Mouse (Mus musculus): Measurements from ENCODE around the gene Isy1. TPM values are rescaled to one million over a fixed set of nuclear protein-coding genes. Genes with fewer than 3 reads are reported as not detected.

The Isy1 gene
- 10 to 100 TPM; 13.1 to 23.1 (median 18.4) TPM for total RNA-seq (2022)

- peak; percentile 91 to 93 for DNase-seq (ENCODE audit: low spot score in 2 of 2)
Observed at GRCm38 (mm10) chr6:87838551-87839197, at the start of gene Isy1. Gene Isy1, minus strand, starts transcription at chr6:87838798.

GRCm38 (mm10) chr6:87887594-87888233, 49.1 kb upstream of the Isy1 start, which contains the start of gene Copg1:
Gene Copg1, plus strand, starts transcription at chr6:87887814.
- peak; percentile 100 for DNase-seq (ENCODE audit: low spot score in 2 of 2)

- no peak for DNase-seq (ENCODE audit: low spot score in 2 of 2)
Observed at GRCm38 (mm10) chr6:87886721-87887120, 48.1 kb upstream of the Isy1 start.

- no peak for DNase-seq (ENCODE audit: low spot score in 2 of 2)
Observed at GRCm38 (mm10) chr6:87882816-87883215, 44.2 kb upstream of the Isy1 start.

- no peak for DNase-seq (ENCODE audit: low spot score in 2 of 2)
Observed at GRCm38 (mm10) chr6:87882221-87882620, 43.6 kb upstream of the Isy1 start.

- no peak for DNase-seq (ENCODE audit: low spot score in 2 of 2)
Observed at GRCm38 (mm10) chr6:87879628-87880027, 41.0 kb upstream of the Isy1 start.

- no peak for DNase-seq (ENCODE audit: low spot score in 2 of 2)
Observed at GRCm38 (mm10) chr6:87879010-87879409, 40.4 kb upstream of the Isy1 start.

- DNase-seq (ENCODE audit: low spot score in 2 of 2) = peak in 1 of 2 experiments; percentile 39
Observed at GRCm38 (mm10) chr6:87876068-87876643, 37.6 kb upstream of the Isy1 start.

- DNase-seq (ENCODE audit: low spot score in 2 of 2) = no peak
Observed at GRCm38 (mm10) chr6:87875562-87875961, 37.0 kb upstream of the Isy1 start.

- DNase-seq (ENCODE audit: low spot score in 2 of 2) = peak; percentile 90 to 94
Observed at GRCm38 (mm10) chr6:87875083-87875482, 36.5 kb upstream of the Isy1 start.

GRCm38 (mm10) chr6:87873963-87874362, 35.4 kb upstream of the Isy1 start:
- no peak for DNase-seq (ENCODE audit: low spot score in 2 of 2)

GRCm38 (mm10) chr6:87873104-87873503, 34.5 kb upstream of the Isy1 start:
- peak; percentile 73 to 82 for DNase-seq (ENCODE audit: low spot score in 2 of 2)

- DNase-seq (ENCODE audit: low spot score in 2 of 2) = no peak
Observed at GRCm38 (mm10) chr6:87871240-87871639, 32.6 kb upstream of the Isy1 start.

- DNase-seq (ENCODE audit: low spot score in 2 of 2) = no peak
Observed at GRCm38 (mm10) chr6:87870440-87870839, 31.8 kb upstream of the Isy1 start.

GRCm38 (mm10) chr6:87868871-87869506, 30.4 kb upstream of the Isy1 start:
- peak; percentile 96 to 97 for DNase-seq (ENCODE audit: low spot score in 2 of 2)

GRCm38 (mm10) chr6:87867256-87867655, 28.7 kb upstream of the Isy1 start:
- DNase-seq (ENCODE audit: low spot score in 2 of 2) = no peak

GRCm38 (mm10) chr6:87866211-87866610, 27.6 kb upstream of the Isy1 start:
- DNase-seq (ENCODE audit: low spot score in 2 of 2) = no peak

GRCm38 (mm10) chr6:87857071-87857470, 18.5 kb upstream of the Isy1 start:
- DNase-seq (ENCODE audit: low spot score in 2 of 2) = no peak

- no peak for DNase-seq (ENCODE audit: low spot score in 2 of 2)
Observed at GRCm38 (mm10) chr6:87853446-87853845, 14.8 kb upstream of the Isy1 start.

- no peak for DNase-seq (ENCODE audit: low spot score in 2 of 2)
Observed at GRCm38 (mm10) chr6:87851871-87852270, 13.3 kb upstream of the Isy1 start.

- peak; percentile 96 for DNase-seq (ENCODE audit: low spot score in 2 of 2)
Observed at GRCm38 (mm10) chr6:87850900-87851614, 12.5 kb upstream of the Isy1 start, which contains the start of gene Cnbp. Gene Cnbp, minus strand, starts transcription at chr6:87851106.
